Mouse (Mus musculus) midbrain, embryonic 14.5 days (tissue): Measurements from ENCODE around the gene Plxnd1. TPM values are rescaled to one million over a fixed set of nuclear protein-coding genes. Genes with fewer than 3 reads are reported as not detected.

Experiments
- ATAC-seq: fragments of 200-750 bp; cut with Nextera tagmentation; 2 replicates; pipeline ENCODE4 v1.8.0; 2017; ENCODE audit warnings: moderate number of reproducible peaks, moderate library complexity; ENCODE audit not compliant: low FRiP score, low TSS enrichment
- DNase-seq: peaks from one replicate; pipeline ENCODE4 v3.0.0-alpha.2; 2015
- H3K27ac ChIP-seq: fragments of 300-500 bp; sonication (generic); replicated peaks from 2 replicates; pipeline ENCODE4 v1.5.1; 2014; ENCODE audit warnings: mild to moderate bottlenecking, low read depth, low read length, moderate library complexity
- H3K27me3 ChIP-seq: fragments of 300-500 bp; sonication (generic); 2 replicates; pipeline ENCODE4 v1.6.1; 2014; ENCODE audit warnings: low read length, control low read depth, mixed read lengths; ENCODE audit not compliant: control insufficient read depth, insufficient read depth
- H3K36me3 ChIP-seq: fragments of 300-500 bp; sonication (generic); 2 replicates; pipeline ENCODE4 v1.6.1; 2014; ENCODE audit warnings: low read length, control low read depth; ENCODE audit not compliant: control insufficient read depth, insufficient read depth
- H3K4me1 ChIP-seq: fragments of 300-500 bp; sonication (generic); 2 replicates; pipeline ENCODE4 v1.6.1; 2014; ENCODE audit warnings: mild to moderate bottlenecking, antibody characterized with exemption, low read length, control low read depth; ENCODE audit not compliant: control insufficient read depth, insufficient read depth
- H3K4me2 ChIP-seq: fragments of 300-500 bp; sonication (generic); 2 replicates; pipeline ENCODE4 v1.6.1; 2014; ENCODE audit warnings: mild to moderate bottlenecking, low read length, moderate library complexity
- H3K4me3 ChIP-seq: fragments of 300-500 bp; sonication (generic); replicated peaks from 2 replicates; pipeline ENCODE4 v1.5.1; 2014; ENCODE audit warnings: low read depth, low read length
- H3K9ac ChIP-seq: fragments of 300-500 bp; sonication (generic); replicated peaks from 2 replicates; pipeline ENCODE4 v1.6.1; 2014; ENCODE audit warnings: mild to moderate bottlenecking, low read length, moderate library complexity
- H3K9me3 ChIP-seq: fragments of 300-500 bp; sonication (generic); 2 replicates; pipeline ENCODE4 v1.6.1; 2016; ENCODE audit warnings: low read length, control low read depth, mixed read lengths; ENCODE audit not compliant: control insufficient read depth
- WGBS: fragments of 180-500 bp; shearing (Covaris S2); extraction: QIAGEN DNeasy Blood & Tissue Kit; methylation state at CpG from one replicate; pipeline ENCODE4 v1.1.7; 2014; 5-methylcytosine and 5-hydroxymethylcytosine counted together
- polyA plus RNA-seq: library from polyadenylated mRNA; unstranded; fragments of >200 nt; fragmentation: Nextera tagmentation; extraction: Ambion mirVana; gene quantifications from 2 replicates; pipeline ENCODE4 v1.2.1, GENCODE M21; 2014

Plxnd1 gene
- polyA plus RNA-seq, 1 experiment from 2014 or later: 9.0 TPM

DNA sequence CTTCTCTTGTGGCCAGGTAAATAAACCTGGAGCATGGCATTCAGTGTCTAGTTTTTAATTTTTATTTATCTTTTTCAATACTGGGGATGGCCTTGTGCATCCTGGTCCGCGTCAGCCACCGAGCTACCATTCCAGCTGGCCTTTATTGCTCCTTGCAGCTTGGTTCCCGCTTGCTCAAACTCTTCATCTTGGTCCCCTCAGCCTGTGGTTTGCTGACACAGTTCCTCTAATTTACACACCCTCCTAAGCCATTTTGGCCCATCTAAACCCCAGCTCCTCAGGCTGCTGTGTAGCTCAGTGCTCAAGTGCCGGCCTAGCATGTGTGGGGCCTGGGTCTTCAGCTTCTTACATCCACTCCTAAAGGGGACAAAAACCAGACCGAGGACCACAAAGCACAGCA lies 19.3 kb upstream of the Plxnd1 start:
- ATAC-seq: no peak
- Histone ChIP-seq H3K4me1 (no peaks in the 10 kb centered on the region), H3K9me3 (no peaks in the 10 kb centered on the region), H3K4me2 (no peak overlapping the region), H3K4me3 (no peak overlapping the region), H3K36me3 (no peaks in the 10 kb centered on the region), H3K9ac (no peak overlapping the region), H3K27ac (no peak overlapping the region), H3K27me3 (no peaks in the 10 kb centered on the region)
- no peak for DNase-seq
- 91% methylated on average over 6 of the region's 6 CpGs for WGBS

DNA sequence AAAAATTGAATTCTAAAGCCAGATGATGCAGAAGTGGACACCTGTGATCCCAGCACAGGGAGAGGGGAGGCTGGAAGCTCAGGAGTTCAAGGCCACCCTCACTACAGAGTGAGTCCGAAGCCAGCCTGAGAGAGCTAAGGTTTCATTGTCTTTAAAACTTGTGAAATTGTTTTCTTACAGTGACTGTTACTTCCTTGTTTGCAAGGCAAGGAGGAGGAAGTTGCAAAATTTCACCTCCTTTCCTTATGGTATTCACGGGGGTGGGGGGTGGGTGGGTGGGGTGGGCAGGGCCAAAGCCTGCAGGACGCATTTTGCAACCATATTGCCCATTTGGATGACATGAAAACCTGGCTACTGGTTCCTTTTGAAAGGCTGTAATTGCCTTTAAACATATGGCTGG lies 18.9 kb upstream of the Plxnd1 start:
- no peaks in the 10 kb centered on the region for H3K9me3 ChIP-seq
- DNase-seq: no peak
- WGBS: 86% methylated on average over 3 of the region's 3 CpGs
- H3K27ac ChIP-seq: no peak overlapping the region
- H3K9ac ChIP-seq: no peak overlapping the region
- H3K4me3 ChIP-seq: no peak overlapping the region
- ATAC-seq: no peak
- no peaks in the 10 kb centered on the region for H3K4me1 ChIP-seq
- no peak overlapping the region for H3K4me2 ChIP-seq
- no peaks in the 10 kb centered on the region for H3K36me3 ChIP-seq
- H3K27me3 ChIP-seq: no peaks in the 10 kb centered on the region

DNA sequence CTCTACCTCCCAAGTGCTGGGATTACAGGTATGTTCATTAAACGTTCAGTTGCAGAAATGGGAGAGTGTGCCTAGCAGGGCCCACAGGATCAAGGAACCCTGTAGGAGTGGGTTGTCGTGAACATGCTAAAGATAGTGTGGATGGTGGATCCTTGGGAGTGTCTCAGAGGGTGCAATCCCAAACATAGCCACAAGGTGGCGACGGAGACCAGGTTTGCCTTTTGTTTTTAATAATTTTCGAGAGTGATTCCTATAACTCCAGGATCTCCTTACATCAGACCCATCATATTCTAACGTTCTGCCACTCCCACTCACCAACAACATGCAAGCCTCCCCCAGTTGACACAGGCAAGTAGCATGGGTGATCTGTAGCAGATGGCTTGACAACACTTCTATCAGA lies 15.7 kb upstream of the Plxnd1 start:
- Histone ChIP-seq H3K4me1 (no peaks in the 10 kb centered on the region), H3K4me2 (no peak overlapping the region), H3K27ac (no peak overlapping the region), H3K27me3 (no peaks in the 10 kb centered on the region), H3K36me3 (no peaks in the 10 kb centered on the region), H3K9me3 (no peaks in the 10 kb centered on the region), H3K4me3 (no peak overlapping the region), H3K9ac (no peak overlapping the region)
- DNase-seq (peak; percentile 91), ATAC-seq (peak; percentile 48; the same call in 1 of the 2 replicates)
- WGBS: 3% methylated on average over 6 of the region's 6 CpGs

DNA sequence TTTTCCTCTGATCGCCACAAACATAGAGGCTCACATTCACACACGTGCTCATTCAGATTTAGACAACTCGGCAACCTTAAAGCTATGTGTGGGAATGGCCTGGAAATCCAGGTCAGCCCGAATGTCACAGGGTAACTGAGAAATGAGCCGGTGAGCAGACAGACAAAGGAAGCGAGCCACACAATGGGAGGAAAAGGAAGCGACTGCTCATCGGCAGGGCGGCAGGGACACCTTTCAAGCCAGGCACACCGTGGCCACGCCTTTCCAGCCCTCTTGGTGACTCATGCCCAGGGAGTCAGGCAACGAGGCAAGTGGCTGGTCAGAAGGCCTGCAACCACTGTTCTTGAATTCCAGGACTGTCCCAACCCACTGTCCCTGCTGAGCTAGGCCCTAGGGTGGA lies 14.6 kb upstream of the Plxnd1 start:
- DNase-seq (no peak), ATAC-seq (no peak)
- no peak overlapping the region for H3K4me3 ChIP-seq
- no peaks in the 10 kb centered on the region for H3K9me3 ChIP-seq
- WGBS: 51% methylated on average over 12 of the region's 12 CpGs
- no peak overlapping the region for H3K9ac ChIP-seq
- H3K27me3 ChIP-seq: no peaks in the 10 kb centered on the region
- H3K36me3 ChIP-seq: no peaks in the 10 kb centered on the region
- no peak overlapping the region for H3K27ac ChIP-seq
- no peaks in the 10 kb centered on the region for H3K4me1 ChIP-seq
- H3K4me2 ChIP-seq: no peak overlapping the region

GRCm38 (mm10) chr6:116007561-116008173 lies 12.9 kb upstream of the Plxnd1 start:
- no peak overlapping the region for H3K27ac ChIP-seq
- no peak overlapping the region for H3K4me3 ChIP-seq
- WGBS: 9% methylated on average over 8 of the region's 9 CpGs
- no peak overlapping the region for H3K9ac ChIP-seq
- no peaks in the 10 kb centered on the region for H3K36me3 ChIP-seq
- no peaks in the 10 kb centered on the region for H3K27me3 ChIP-seq
- H3K9me3 ChIP-seq: no peaks in the 10 kb centered on the region
- H3K4me1 ChIP-seq: no peaks in the 10 kb centered on the region
- DNase-seq: peak; percentile 83
- no peak overlapping the region for H3K4me2 ChIP-seq
- 0 out of 2 replicates have a peak, but pooled peaks have one; percentile 25 for ATAC-seq

DNA sequence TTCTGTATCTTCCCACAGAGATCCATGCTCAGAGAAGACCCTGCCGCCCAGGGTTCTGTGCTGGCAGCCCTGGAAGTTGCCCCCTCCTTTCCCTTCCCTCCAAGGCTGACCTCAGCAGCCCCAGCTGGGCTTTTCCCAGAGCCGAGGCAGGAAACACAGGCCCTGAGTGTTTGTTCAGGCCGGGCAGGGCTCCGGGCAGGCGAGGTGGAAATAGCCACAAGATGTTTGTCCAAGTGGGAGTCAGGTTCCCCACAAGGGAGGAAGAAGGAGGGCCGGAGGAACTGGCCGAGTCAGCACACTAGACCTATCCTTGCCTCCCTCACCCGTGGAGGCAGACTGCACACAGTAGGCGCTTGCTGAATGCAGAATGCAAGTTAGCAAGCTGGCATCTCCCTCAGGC lies 11.9 kb upstream of the Plxnd1 start:
- H3K27me3 ChIP-seq: no peaks in the 10 kb centered on the region
- no peak overlapping the region for H3K4me2 ChIP-seq
- H3K9ac ChIP-seq: no peak overlapping the region
- DNase-seq: no peak
- ATAC-seq: no peak
- H3K4me1 ChIP-seq: no peaks in the 10 kb centered on the region
- H3K9me3 ChIP-seq: no peaks in the 10 kb centered on the region
- no peak overlapping the region for H3K27ac ChIP-seq
- H3K36me3 ChIP-seq: no peaks in the 10 kb centered on the region
- no peak overlapping the region for H3K4me3 ChIP-seq
- 55% methylated on average over 9 of the region's 9 CpGs for WGBS

GRCm38 (mm10) chr6:116005959-116006288 lies 11.1 kb upstream of the Plxnd1 start:
- ATAC-seq (no peak), DNase-seq (no peak)
- Histone ChIP-seq H3K27ac (no peak overlapping the region), H3K9ac (no peak overlapping the region), H3K9me3 (no peaks in the 10 kb centered on the region), H3K4me1 (no peaks in the 10 kb centered on the region), H3K4me3 (no peak overlapping the region), H3K36me3 (no peaks in the 10 kb centered on the region), H3K27me3 (no peaks in the 10 kb centered on the region), H3K4me2 (no peak overlapping the region)
- 81% methylated on average over 4 of the region's 4 CpGs for WGBS

GRCm38 (mm10) chr6:116005275-116005958 lies 10.6 kb upstream of the Plxnd1 start:
- Histone ChIP-seq H3K27me3 (no peaks in the 10 kb centered on the region), H3K4me1 (no peaks in the 10 kb centered on the region), H3K36me3 (no peaks in the 10 kb centered on the region), H3K4me3 (no peak overlapping the region), H3K4me2 (no peak overlapping the region), H3K9me3 (no peaks in the 10 kb centered on the region), H3K27ac (no peak overlapping the region), H3K9ac (no peak overlapping the region)
- ATAC-seq (no peak), DNase-seq (no peak)
- 75% methylated on average over 17 of the region's 17 CpGs for WGBS

DNA sequence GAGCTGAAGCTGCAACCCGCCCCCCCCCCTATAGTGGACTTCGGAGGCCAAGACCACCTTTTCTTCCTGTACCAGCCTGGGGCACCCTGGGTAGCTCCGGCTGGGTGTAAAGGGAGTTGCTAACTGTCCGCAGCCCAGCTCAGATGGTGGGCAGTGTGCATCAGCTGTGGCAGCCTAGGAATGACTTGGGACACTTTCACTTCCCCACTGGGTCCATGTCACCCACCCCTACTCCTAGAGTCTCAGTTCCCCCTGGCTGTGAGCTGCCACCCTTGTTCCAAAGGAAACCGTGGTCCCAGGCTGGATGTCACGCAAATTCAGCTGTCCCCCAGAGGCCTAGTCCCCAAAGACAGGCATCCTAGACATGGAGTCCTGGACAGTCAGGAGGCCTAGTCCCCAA lies 9.9 kb upstream of the Plxnd1 start:
- no peaks in the 10 kb centered on the region for H3K27me3 ChIP-seq
- no peak for ATAC-seq
- no peaks in the 10 kb centered on the region for H3K4me1 ChIP-seq
- H3K4me2 ChIP-seq: no peak overlapping the region
- no peak overlapping the region for H3K4me3 ChIP-seq
- H3K9me3 ChIP-seq: no peaks in the 10 kb centered on the region
- no peak overlapping the region for H3K27ac ChIP-seq
- DNase-seq: no peak
- no peaks in the 10 kb centered on the region for H3K36me3 ChIP-seq
- H3K9ac ChIP-seq: no peak overlapping the region
- WGBS: 89% methylated on average over 6 of the region's 6 CpGs
